Mouse (Mus musculus) granulocyte monocyte progenitor cell, adult 5-6 weeks (primary cell): ENCODE results near the gene Rps15. TPM values are rescaled to one million over a fixed set of nuclear protein-coding genes. Genes with fewer than 3 reads are reported as not detected.

Source experiments
- ATAC-seq: replicated peaks from 2 replicates; pipeline ENCODE4 v1.8.0; 2016; ENCODE audit warnings: mild to moderate bottlenecking, moderate TSS enrichment, inconsistent platforms; ENCODE audit not compliant: poor library complexity, severe bottlenecking
- total RNA-seq, 2 experiments: library from RNA; stranded (forward) in 1 of 2; stranded (reverse) in 1 of 2; fragments of 200-712, 200-1000 nt in 1 of 2; fragments of >200 nt in 1 of 2; fragmentation: Nextera tagmentation in 1 of 2; gene quantifications; 2 replicates each; pipeline ENCODE4 v1.2.3; 2014 to 2017

The Rps15 gene
- total RNA-seq, 2 experiments from 2014 or later, result 2,810 to 3,829 TPM

DNA sequence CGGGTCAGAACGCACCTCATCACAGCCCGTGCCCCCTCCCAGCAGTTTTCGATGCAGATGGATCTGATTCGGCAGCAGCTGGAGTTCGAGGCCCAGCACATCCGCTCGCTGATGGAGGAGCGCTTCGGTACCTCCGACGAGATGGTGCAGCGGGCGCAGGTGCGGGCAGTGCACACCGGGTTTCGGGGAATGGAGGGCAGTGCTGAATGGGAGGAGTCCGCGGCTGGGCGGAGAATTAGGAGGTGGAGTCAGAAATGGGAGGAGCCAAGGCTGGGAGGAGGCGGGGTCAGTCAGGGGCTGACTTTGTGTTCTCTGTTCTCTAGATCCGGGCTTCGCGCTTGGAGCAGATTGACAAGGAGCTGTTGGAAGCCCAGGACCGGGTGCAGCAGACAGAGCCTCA, 12.6 kb downstream of the Rps15 start:
- peak; percentile 83 for ATAC-seq

DNA sequence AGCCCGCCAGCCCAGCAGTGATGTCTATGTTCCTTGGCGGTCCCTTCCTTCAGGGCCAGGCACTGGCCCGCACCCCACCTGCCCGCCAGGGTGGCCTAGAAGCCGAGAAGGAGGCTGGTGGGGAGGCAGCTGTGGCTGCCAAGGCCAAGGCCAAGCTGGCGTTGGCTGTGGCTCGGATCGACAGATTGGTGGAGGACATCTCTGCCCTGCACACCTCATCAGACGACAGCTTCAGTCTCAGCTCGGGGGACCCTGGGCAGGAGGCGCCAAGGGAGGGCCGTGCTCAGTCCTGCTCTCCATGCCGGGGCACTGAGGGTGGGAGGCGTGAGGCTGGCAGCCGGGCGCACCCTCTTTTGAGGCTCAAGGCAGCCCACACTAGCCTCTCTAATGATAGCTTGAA, 19.3 kb downstream of the Rps15 start:
- no peak for ATAC-seq

DNA sequence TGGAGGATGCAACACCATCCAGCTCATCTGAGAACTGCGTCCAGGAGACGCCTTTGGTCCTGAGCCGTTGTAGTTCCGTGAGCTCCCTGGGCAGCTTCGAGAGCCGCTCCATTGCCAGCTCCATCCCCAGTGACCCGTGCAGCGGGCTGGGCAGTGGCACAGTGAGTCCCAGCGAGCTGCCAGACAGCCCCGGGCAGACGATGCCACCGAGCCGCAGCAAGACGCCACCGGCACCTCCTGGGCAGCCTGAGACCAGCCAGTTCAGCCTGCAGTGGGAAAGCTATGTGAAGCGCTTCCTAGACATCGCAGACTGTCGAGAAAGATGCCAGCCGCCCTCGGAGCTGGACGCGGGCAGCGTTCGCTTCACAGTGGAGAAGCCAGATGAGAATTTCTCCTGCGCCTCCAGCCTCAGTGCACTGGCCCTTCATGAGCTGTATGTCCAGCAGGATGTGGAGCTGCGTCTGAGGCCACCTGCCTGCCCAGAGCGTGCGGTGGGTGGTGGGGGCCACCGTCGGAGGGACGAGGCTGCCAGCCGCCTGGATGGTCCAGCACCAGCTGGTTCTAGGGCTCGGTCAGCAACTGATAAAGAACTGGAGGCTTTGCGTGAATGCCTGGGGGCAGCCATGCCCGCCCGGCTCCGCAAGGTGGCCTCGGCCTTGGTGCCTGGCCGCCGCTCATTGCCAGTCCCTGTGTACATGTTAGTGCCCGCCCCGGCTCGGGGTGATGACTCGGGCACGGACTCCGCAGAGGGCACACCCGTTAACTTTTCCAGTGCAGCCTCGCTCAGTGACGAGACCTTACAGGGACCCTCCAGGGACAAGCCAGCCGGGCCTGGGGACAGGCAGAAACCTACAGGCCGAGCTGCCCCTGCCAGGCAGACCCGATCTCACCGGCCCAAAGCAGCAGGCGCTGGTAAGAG, 20.6 kb downstream of the Rps15 start:
- ATAC-seq, result no peak

DNA sequence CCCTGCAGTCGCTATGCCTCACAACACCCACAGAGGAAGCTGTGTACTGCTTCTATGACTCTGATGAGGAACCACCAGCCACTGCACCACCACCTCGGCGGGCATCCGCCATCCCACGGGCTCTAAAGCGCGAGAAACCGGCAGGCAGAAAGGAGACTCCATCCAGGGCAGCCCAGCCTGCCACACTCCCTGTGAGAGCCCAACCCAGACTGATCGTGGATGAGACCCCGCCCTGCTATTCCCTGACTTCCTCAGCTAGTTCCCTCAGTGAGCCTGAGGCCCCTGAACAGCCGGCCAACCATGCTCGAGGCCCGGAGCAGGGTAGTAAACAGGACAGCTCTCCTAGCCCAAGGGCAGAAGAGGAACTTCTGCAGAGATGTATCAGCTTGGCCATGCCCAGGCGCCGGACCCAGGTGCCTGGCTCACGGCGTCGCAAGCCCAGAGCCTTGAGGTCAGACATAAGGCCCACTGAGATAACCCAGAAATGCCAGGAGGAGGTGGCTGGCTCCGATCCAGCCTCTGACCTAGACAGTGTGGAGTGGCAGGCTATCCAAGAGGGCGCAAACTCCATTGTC, 21.5 kb downstream of the Rps15 start:
- ATAC-seq, result peak; percentile 58

DNA sequence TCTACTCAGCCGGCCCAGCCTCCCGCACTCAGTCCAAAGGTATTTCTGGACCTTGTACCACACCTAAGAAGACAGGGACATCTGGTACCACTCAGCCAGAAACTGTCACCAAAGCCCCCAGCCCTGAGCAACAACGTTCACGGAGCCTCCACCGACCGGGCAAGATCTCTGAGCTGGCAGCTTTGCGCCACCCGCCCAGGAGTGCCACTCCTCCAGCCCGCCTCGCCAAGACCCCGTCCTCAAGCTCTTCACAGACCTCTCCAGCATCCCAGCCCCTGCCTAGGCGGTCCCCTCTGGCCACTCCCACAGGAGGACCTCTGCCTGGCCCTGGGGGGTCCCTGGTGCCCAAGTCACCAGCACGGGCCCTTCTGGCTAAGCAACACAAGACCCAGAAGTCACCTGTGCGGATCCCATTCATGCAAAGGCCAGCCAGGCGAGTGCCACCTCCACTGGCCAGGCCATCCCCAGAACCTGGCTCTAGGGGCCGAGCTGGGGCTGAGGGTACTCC, 22.3 kb downstream of the Rps15 start:
- ATAC-seq, result no peak

DNA sequence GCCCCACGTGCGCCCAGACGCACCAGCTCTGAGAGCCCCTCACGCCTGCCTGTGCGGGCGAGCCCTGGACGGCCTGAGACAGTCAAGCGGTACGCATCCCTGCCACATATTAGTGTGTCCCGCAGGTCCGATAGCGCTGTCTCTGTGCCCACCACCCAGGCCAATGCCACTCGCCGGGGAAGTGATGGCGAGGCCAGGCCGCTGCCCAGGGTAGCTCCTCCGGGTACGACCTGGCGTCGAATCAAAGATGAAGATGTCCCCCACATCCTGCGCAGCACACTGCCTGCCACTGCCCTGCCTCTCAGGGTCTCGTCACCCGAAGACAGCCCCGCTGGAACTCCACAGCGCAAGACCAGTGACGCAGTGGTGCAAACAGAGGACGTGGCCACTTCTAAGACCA, 23.1 kb downstream of the Rps15 start:
- no peak for ATAC-seq

DNA sequence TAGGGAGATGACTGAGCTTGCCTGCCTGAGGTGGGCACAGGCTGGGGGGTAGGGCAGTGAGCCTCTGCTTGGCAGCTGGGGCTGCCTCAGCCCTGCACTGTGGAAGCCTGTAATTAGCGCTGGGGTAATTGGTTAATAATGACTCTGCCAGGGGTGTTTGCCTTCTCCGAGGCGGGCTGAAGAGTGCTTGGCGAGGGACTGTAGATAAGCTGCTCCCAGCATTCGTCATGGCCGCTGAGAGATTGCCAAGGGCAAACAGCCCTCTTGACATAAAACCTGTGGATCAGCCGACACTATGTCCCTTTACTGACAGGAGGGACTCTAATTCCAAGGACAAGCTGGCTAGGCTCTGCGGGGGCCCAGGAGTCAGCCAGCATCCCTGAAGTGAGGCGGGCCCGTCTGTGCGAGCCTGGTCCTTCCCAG, 24.1 kb downstream of the Rps15 start:
- no peak for ATAC-seq

DNA sequence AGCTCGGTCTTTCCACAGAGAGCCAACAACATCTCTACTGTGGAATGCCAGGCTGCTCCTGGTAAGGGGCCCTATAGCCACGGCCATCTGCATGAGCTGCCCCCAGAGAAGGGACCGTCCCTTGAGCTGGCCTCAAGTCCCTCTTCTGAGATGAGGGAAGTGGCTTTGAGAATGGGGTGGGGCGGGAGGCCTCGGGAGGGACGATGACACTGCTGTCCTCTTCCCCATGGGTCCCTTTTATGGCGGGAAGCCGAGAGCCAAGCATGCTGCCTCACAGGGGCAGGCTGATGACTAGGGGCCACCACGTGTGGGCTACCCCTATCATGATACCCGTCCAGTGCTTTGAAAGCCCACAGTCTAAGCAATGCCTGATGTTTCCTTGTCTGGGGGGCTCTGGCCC, 24.8 kb downstream of the Rps15 start:
- ATAC-seq, result no peak

DNA sequence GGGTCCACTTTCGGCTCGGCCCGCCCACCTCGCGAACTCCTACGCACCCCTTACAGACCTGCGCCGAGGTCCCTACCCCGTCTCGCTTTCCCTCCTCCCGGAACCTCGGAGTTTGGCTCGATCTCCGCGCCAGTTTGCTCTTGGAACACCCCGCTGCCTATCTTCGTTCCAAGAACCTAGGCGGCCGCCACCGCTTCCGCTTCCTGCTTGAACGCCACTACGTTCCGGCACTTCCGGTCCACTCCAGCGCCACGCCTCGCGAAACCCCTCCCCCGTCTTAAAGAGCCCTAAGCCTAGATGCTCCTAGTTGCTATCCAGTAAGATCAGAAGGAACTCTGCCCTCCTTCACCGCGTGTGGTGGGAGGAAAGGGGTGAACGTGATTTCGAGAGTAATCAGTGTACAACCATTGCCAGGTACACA, 28.1 kb downstream of the Rps15 start, which contains the start of gene 2310011J03Rik:
TSS of gene 2310011J03Rik (minus strand) at position 198 of the 421 bp plus-strand sequence.
- peak; percentile 60 for ATAC-seq

DNA sequence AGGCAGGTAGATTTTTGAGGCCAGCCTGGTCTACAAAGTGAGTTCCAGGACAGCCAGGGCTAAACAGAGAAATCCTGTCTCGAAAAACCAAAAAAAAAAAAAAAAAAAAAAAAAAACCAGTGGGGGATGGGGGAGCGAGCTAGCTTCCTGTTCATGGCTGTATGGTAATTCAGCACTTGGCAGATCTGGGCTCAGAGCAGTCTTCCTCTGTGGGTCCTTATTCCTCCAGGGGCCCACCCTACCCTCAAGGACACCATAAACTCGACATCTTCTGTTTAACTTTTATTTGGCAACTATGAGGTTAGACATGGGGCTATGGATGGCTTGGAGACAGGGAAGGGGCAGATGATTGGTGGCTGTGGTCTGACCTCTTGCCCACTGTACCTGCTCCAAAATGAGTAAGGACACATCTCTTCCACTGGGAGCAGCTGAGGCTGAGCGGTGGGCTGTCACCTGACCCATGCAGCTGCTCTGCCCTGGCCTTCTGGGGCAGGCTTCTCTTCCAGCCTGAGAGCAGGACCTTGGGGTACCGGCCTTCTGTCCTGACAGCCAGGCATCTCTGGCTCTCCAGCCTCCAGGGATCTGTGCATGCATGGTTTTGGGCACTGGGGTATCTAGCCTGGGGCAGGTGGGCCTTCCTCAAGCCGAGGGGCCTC, 28.9 kb downstream of the Rps15 start:
- no peak for ATAC-seq

DNA sequence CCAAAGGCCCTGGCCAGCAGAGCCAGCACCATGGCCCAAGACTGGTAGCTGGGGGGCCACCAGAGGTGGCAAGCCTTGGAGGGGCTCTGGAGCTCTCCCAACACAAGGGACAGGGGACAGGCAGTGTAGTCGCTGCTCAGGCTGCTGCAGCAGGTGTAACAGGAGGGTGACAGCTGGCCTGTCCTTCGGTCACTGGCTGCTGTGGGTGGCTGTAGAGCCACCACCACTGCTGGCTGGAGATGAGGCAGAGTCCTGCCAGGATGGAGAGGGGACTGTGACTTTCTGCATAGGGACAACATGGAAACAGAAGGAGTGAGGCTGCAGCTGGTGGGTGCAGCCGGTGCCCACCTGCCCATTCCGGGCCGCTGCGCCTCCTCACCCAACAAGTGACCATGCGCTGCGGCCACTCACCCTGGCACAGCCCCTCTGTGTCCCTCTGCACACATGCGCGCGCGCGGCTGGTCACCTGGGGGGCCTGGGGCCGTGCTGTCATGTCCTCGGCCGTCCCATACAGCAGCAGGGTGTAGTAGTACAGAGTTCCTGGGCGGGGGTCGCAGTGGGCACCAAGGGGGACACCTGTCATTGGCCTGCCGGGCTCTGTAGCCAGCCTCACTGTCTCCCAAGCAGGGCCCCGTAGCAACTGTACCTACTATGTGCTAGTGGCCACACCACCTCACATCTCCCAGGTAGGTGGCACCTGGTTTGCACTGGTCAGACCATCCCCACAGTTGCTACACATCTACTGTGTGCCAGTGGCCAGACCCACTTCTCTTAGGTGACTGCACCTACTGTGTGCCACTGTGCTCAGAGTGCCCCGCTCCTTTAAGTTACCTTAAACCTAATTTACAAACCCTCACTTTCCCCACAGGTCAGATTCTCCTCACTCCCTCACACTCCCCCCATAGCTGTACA, 29.7 kb downstream of the Rps15 start:
- no peak for ATAC-seq

DNA sequence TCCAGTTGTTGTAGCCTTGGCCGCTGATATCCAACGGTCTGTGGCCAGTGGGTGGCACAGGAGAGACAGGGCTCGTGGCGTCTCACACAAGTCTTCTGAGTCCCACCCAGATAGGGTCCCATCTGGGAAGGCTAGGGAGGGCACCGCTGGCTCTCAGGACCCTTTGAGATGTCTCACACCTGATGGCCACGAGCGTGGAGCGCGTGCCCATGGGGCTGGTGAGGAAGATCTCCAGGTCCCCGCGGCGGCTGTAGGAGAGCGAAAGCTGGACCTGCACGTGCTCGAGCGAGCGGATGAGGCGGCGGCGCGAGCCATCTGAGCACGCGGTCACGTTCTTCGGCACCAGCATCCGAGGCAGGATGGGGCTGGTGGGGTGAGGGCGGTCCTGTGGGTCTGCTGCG, 30.6 kb downstream of the Rps15 start:
- ATAC-seq, result 0 out of 2 replicates have a peak, but pooled peaks have one; percentile 10

DNA sequence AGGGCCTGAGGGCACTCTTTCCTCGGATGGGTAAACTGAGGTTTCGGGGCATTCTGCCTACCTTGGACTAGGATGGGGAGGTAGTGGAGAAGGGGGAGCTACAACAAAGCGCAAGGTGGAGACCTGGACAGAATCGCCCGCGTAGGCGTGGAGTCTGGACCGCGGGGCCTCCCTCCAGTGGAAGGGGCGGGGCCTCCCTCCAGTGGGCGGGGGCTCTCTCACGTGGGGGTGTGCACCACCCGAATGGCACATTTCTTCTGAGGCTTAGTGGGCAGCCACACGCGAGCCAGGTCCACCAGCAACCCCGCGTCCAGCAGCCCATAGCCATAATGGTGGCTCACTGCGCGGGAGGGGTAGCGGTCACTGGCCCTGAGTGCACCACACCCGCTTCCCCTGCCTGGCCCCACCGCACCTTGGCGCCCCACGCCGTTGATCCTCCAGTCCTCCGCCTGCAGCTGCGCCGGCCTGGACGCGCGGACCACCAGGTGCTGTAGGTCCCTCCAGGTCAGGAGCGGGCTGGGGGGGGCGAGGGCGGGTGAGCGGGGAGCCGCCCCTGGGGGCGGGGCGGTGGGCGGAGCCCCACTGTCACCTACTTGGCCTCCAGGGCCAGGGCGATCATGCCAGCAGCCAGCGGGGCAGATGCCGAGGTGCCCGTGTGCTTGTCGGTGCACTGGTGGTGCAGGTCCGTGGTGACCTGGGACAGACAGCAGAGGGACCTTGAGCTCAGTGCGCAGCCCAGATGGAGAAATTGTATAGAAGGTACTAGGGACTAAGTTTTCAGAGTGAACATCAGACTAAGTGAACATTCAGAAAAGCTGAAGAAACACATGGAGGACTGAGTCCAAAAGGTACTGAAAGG, 31.2 kb downstream of the Rps15 start:
- peak; percentile 49 for ATAC-seq

DNA sequence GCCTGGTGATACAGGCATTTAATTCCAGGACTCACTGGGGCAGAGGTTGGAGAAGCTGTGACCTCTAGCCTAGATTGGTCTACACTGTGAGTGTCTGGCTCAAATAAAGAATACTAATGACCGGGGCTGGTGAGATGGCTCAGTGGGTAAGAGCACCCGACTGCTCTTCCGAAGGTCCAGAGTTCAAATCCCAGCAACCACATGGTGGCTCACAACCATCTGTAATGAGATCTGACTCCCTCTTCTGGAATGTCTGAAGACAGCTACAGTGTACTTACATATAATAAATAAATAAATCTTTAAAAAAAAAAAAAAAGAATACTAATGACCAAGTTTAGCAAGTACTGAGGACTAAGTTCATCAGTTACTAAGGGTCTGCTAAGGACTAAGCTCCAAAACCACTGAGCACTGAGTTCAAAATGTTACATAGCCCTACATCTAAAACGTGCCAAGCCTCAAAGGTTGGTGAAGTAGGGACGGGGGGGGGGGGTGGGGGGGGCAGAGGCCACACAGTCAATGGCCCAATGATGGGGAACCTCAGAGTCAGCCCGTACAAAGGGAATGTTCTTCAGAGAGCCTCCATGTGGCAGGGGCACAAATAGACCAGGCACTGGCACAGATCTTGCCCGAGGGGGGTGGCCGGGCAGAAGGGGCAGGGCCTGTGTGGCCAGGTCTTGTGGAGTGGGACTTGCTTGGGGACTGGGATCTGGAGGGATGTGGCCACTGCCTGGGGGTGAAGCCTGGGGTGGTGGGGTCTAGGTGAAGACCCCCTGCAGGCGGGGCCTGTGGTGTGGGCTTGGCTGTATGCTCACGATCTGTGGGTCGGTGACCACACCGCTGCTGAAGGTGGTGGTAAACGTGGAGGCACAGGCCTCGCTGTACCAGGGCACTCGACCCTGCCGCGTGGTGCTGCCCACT, 32.1 kb downstream of the Rps15 start:
- ATAC-seq, result no peak

DNA sequence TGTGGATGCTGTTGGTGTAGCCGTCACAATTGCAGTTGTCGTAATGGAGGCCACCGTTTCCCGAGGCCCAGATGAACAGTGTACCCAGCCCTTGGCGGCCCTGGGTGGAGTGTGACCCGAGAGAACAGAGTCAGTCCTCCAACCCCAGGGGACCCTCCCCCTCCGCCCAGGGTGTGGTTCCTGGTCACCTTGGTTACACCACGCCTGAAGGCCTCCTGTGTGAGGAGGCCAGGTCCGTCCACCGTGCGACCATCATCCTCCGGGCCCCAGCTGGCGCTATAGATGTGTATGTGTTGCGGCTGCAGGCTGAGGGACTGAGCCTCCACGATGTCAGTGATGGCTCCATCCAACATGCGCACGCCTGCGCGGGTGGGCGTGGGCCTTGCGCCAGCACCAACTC, 32.8 kb downstream of the Rps15 start:
- ATAC-seq, result no peak

DNA sequence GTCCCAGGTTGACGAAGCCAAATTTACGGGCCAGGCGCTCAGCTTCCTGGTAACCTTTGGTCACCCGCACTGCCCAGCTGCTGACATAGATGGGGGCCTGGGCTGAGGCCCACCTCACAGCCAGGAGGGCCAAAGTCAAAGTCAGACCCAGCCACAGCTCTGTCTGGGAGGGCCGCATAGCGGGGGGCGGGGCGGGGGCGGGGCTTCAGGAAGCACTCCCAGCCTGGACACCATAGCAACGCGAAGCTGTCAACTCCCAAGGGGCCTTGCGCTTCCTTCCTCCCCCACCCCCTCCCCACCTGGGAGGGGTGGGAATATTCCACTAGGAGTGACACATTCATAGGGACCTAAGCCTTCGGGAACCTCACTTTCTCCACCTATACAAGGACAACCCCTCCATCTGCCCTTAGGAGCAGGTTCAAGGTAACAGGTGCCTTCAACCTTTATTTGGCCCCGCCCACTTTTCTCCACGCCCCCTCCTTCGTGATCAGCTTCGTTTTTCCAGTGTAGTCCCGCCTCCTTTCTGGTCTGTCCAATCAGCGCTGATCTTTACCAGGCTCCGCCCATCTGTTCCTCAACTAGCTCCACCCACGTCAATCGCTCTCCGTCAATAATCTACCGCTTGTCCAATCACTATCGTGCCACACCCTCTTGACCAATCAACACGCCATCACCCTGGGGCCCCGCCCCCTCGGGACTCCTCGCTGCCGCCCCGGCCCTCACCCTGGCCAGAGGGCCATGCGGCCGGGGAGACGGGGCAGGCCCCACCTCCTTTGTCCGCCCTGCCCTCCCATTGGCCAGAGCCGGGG, 37.2 kb downstream of the Rps15 start, which contains the start of the genes Pcsk4 and Reep6:
TSS of gene Pcsk4 (minus strand) at position 226 of the 809 bp plus-strand sequence.
TSS of gene Reep6 (plus strand) at position 681 of the 809 bp plus-strand sequence.
- peak; percentile 95 for ATAC-seq

DNA sequence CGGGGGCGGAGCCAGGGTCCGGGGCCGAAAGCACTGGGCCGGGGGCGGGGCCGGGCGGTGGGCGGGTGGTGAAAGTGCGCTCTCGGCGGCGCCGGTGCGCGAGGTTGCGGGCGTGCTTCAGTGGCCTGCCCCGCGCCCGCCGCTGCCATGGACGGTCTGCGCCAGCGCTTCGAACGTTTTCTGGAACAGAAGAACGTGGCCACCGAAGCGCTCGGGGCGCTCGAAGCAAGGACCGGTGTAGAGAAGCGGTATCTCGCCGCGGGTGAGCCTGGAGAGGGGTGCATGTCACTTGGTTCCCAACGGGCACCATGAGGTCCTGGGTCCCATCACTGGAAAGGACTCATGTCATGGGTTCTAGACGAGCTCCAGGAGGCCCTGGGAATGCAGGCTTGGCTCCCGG, 37.8 kb downstream of the Rps15 start:
- no peak for ATAC-seq
